Comparison of ENCODE assay signal across 12 mouse cellular contexts in genomic region chr12:112860765-112861164, GRCm38 (mm10). TPM values are rescaled to one million over a fixed set of nuclear protein-coding genes. Genes with fewer than 3 reads are reported as not detected.
A peak's percentile ranks its signal among the peaks of the same experiment; 100 is the strongest.
DNase-seq lines count a peak whose midpoint lies in the region; ATAC-seq lines count a peak whose summit lies in the region.
"Had no signal": no experiment of that assay in that cellular context is flagged by ENCODE, and none has a peak within 500 bp of the region (broad histone marks: within the 10 kb centered on the region; RNA-seq: fewer than 3 reads in every experiment).

No protein-coding gene starts in this region.

- no peak overlapping the region for H3K9ac ChIP-seq in kidney, embryonic 14.5 days (ENCODE audit: low read depth, low read length)
- H3K9ac ChIP-seq in hindbrain, embryonic 11.5 days (ENCODE audit: low read depth, low read length) = no peak overlapping the region
- H3K9ac ChIP-seq: hindbrain, embryonic 12.5 days; midbrain, embryonic 12.5 days; stomach, embryonic 15.5 days had no signal

- no peaks in the 10 kb centered on the region for H3K27me3 ChIP-seq in kidney, embryonic 14.5 days (ENCODE audit: control insufficient read depth, insufficient read depth, low read length)
- no peaks in the 10 kb centered on the region for H3K27me3 ChIP-seq in hindbrain, embryonic 11.5 days (ENCODE audit: control insufficient read depth, insufficient read depth, low read length)
- no peaks in the 10 kb centered on the region for H3K27me3 ChIP-seq in heart, embryonic 10.5 days (ENCODE audit: insufficient read depth, poor library complexity, severe bottlenecking)
- H3K27me3 ChIP-seq: hindbrain, embryonic 12.5 days; stomach, embryonic 15.5 days had no signal

- WGBS in kidney, embryonic 14.5 days = 53% methylated on average over 7 of the region's 7 CpGs
- WGBS in hindbrain, embryonic 11.5 days = 74% methylated on average over 7 of the region's 7 CpGs
- WGBS in heart, embryonic 10.5 days = 60% methylated on average over 7 of the region's 7 CpGs

- H3K4me3 ChIP-seq in kidney, embryonic 14.5 days (ENCODE audit: low read length) = no peak overlapping the region
- H3K4me3 ChIP-seq in brown adipose tissue, adult 24 weeks (ENCODE audit: insufficient read depth, low read depth, low read length) = peak overlapping the region; percentile 29; the same call in 1 of the 2 replicates
- no peak overlapping the region for H3K4me3 ChIP-seq in hindbrain, embryonic 11.5 days (ENCODE audit: low read depth, low read length)
- no peak overlapping the region for H3K4me3 ChIP-seq in heart, embryonic 10.5 days
- H3K4me3 ChIP-seq: hindbrain, embryonic 12.5 days; midbrain, embryonic 12.5 days; stomach, embryonic 15.5 days had no signal

- peak; percentile 47 for ATAC-seq in kidney, embryonic 14.5 days (ENCODE audit: low FRiP score, low TSS enrichment)
- no peak for ATAC-seq in hindbrain, embryonic 11.5 days (ENCODE audit: low FRiP score)

- H3K36me3 ChIP-seq in kidney, embryonic 14.5 days (ENCODE audit: control insufficient read depth, insufficient read depth, low read length) = no peaks in the 10 kb centered on the region
- no peaks in the 10 kb centered on the region for H3K36me3 ChIP-seq in hindbrain, embryonic 11.5 days (ENCODE audit: control insufficient read depth, insufficient read depth, low read length)
- no peaks in the 10 kb centered on the region for H3K36me3 ChIP-seq in heart, embryonic 10.5 days
- H3K36me3 ChIP-seq: hindbrain, embryonic 12.5 days; midbrain, embryonic 12.5 days; stomach, embryonic 15.5 days had no signal

- no peak for DNase-seq in kidney, adult 11 months
- DNase-seq in CD4-positive, CD25-positive, alpha-beta regulatory T cell, adult 2 months (ENCODE audit: low read depth, low spot score) = peak; percentile 94
- DNase-seq in natural killer cell, adult 2 months (ENCODE audit: low spot score in 2 of 2) = peak; percentile 86 to 87
- no peak for DNase-seq in frontal cortex, postnatal 25 days (ENCODE audit: low spot score in 2 of 2)
- DNase-seq in hindbrain, embryonic 11.5 days (ENCODE audit: low spot score) = no peak
- DNase-seq in heart, embryonic 10.5 days (ENCODE audit: low spot score) = no peak
- DNase-seq: cerebellum, adult 11 months had no signal

- no peaks in the 10 kb centered on the region for H3K9me3 ChIP-seq in kidney, embryonic 14.5 days (ENCODE audit: control insufficient read depth, low read length)
- no peaks in the 10 kb centered on the region for H3K9me3 ChIP-seq in hindbrain, embryonic 11.5 days (ENCODE audit: control insufficient read depth, low read length)
- no peaks in the 10 kb centered on the region for H3K9me3 ChIP-seq in heart, embryonic 10.5 days
- H3K9me3 ChIP-seq: hindbrain, embryonic 12.5 days; midbrain, embryonic 12.5 days; stomach, embryonic 15.5 days had no signal

- H3K4me2 ChIP-seq in kidney, embryonic 14.5 days (replicated peaks; ENCODE audit: low read depth, low read length) = no peak overlapping the region
- no peak overlapping the region for H3K4me2 ChIP-seq in hindbrain, embryonic 11.5 days (replicated peaks; ENCODE audit: low read depth, low read length)
- H3K4me2 ChIP-seq: hindbrain, embryonic 12.5 days; midbrain, embryonic 12.5 days; stomach, embryonic 15.5 days had no signal

- 0 out of 2 replicates have a peak, but pooled peaks cover 4% of the 10 kb centered on the region for H3K4me1 ChIP-seq in kidney, embryonic 14.5 days (ENCODE audit: control insufficient read depth, insufficient read depth, low read length)
- H3K4me1 ChIP-seq in brown adipose tissue, adult 24 weeks (ENCODE audit: control insufficient read depth, insufficient read depth, insufficient read length, low read length) = no peaks in the 10 kb centered on the region
- H3K4me1 ChIP-seq in hindbrain, embryonic 11.5 days (replicated peaks; ENCODE audit: control insufficient read depth, insufficient read depth, low read length) = no peaks in the 10 kb centered on the region
- H3K4me1 ChIP-seq in heart, embryonic 10.5 days = peaks cover 12% of the 10 kb centered on the region; the same call in 1 of the 2 replicates
- H3K4me1 ChIP-seq: hindbrain, embryonic 12.5 days; midbrain, embryonic 12.5 days; stomach, embryonic 15.5 days had no signal

- no peak overlapping the region for H3K27ac ChIP-seq in kidney, embryonic 14.5 days (ENCODE audit: low read depth, low read length)
- H3K27ac ChIP-seq in brown adipose tissue, adult 24 weeks (replicated peaks; ENCODE audit: low read depth, low read length) = no peak overlapping the region
- no peak overlapping the region for H3K27ac ChIP-seq in hindbrain, embryonic 11.5 days (ENCODE audit: low read depth, low read length)
- H3K27ac ChIP-seq in heart, embryonic 10.5 days = no peak overlapping the region
- H3K27ac ChIP-seq: hindbrain, embryonic 12.5 days; midbrain, embryonic 12.5 days; stomach, embryonic 15.5 days had no signal

RNA-seq across cellular contexts. Expression of gene Gpr132, which starts 7.3 kb away (rescaled TPM):
- polyA plus RNA-seq in kidney, embryonic 14.5 days (2014; fragmentation: Nextera tagmentation; extraction: Ambion mirVana) = 0.14 and 0.27 TPM in 2 replicates
- not detected in 2 replicates for polyA plus RNA-seq in brown adipose tissue, adult 24 weeks (2012; ENCODE audit: insufficient read depth, insufficient read length, missing spikeins)
- not detected in 2 replicates for polyA plus RNA-seq in hindbrain, embryonic 11.5 days (2014; fragmentation: Nextera tagmentation; extraction: Ambion mirVana)
- 0.11 TPM in 1 of 2 replicates, not detected in the other for polyA plus RNA-seq in heart, embryonic 10.5 days (2016; fragmentation: Nextera tagmentation; extraction: Ambion mirVana)
- polyA plus RNA-seq: hindbrain, embryonic 12.5 days; midbrain, embryonic 12.5 days had no signal

RNA-seq across cellular contexts. Expression of gene Cdca4, which starts 31.5 kb away (rescaled TPM):
- polyA plus RNA-seq in kidney, embryonic 14.5 days (2014; fragmentation: Nextera tagmentation; extraction: Ambion mirVana) = 117 and 148 TPM in 2 replicates
- 3.1 and 5.5 TPM in 2 replicates for polyA plus RNA-seq in brown adipose tissue, adult 24 weeks (2012; ENCODE audit: insufficient read depth, insufficient read length, missing spikeins)
- 146 and 151 TPM in 2 replicates for polyA plus RNA-seq in hindbrain, embryonic 11.5 days (2014; fragmentation: Nextera tagmentation; extraction: Ambion mirVana)
- polyA plus RNA-seq in heart, embryonic 10.5 days (2016; fragmentation: Nextera tagmentation; extraction: Ambion mirVana) = 66.5 and 98.2 TPM in 2 replicates

RNA-seq across cellular contexts. Expression of gene Clba1, which starts 52.0 kb away (rescaled TPM):
- polyA plus RNA-seq in kidney, embryonic 14.5 days (2014; fragmentation: Nextera tagmentation; extraction: Ambion mirVana) = 8.5 and 8.9 TPM in 2 replicates
- polyA plus RNA-seq in brown adipose tissue, adult 24 weeks (2012; ENCODE audit: insufficient read depth, insufficient read length, missing spikeins) = 0.63 and 1.7 TPM in 2 replicates
- polyA plus RNA-seq in hindbrain, embryonic 11.5 days (2014; fragmentation: Nextera tagmentation; extraction: Ambion mirVana) = 15.4 and 15.9 TPM in 2 replicates
- polyA plus RNA-seq in heart, embryonic 10.5 days (2016; fragmentation: Nextera tagmentation; extraction: Ambion mirVana) = 13.0 and 14.9 TPM in 2 replicates

RNA-seq across cellular contexts. Expression of gene Ahnak2, which starts 58.3 kb away (rescaled TPM):
- 0.53 and 0.86 TPM in 2 replicates for polyA plus RNA-seq in kidney, embryonic 14.5 days (2014; fragmentation: Nextera tagmentation; extraction: Ambion mirVana)
- polyA plus RNA-seq in brown adipose tissue, adult 24 weeks (2012; ENCODE audit: insufficient read depth, insufficient read length, missing spikeins) = 2.9 and 3.2 TPM in 2 replicates
- 0.21 and 0.29 TPM in 2 replicates for polyA plus RNA-seq in hindbrain, embryonic 11.5 days (2014; fragmentation: Nextera tagmentation; extraction: Ambion mirVana)
- 0.53 and 0.71 TPM in 2 replicates for polyA plus RNA-seq in heart, embryonic 10.5 days (2016; fragmentation: Nextera tagmentation; extraction: Ambion mirVana)

Comparison
In these comparisons a context has a peak if more than half of its experiments do, and no peak if none do; other contexts are left out.
1. DNase-seq: peak in CD4-positive, CD25-positive, alpha-beta regulatory T cell, adult 2 months (single experiment) and natural killer cell, adult 2 months (2 of 2); none in kidney, adult 11 months (single experiment), frontal cortex, postnatal 25 days (0 of 2), hindbrain, embryonic 11.5 days (single experiment) and heart, embryonic 10.5 days (single experiment).
2. RNA of gene Cdca4, which starts 31.5 kb away (polyA plus RNA-seq): 117 to 148 TPM in kidney, embryonic 14.5 days, 146 to 151 TPM in hindbrain, embryonic 11.5 days and 66.5 to 98.2 TPM in heart, embryonic 10.5 days; 3.1 to 5.5 TPM in brown adipose tissue, adult 24 weeks; every median in the first group is over 10 times any median in the second.